Mouse (Mus musculus) midbrain, embryonic 13.5 days (tissue): ENCODE measurements at regions not wholly inside any gene's neighbourhood (a gene's known extent, or its start where the extent isn't known, plus 50 kb on each side); places are given as distances from the start of the nearest gene placed in this dataset.

ENCODE experiments used
- ATAC-seq: fragments of 200-750 bp; cut with Nextera tagmentation; 2 replicates; pipeline ENCODE4 v1.8.0; 2017; ENCODE audit warnings: mild to moderate bottlenecking, moderate TSS enrichment, moderate library complexity
- H3K27ac ChIP-seq: fragments of 300-500 bp; sonication (generic); 2 replicates; pipeline ENCODE4 v1.5.1; 2015; ENCODE audit warnings: inconsistent platforms, mild to moderate bottlenecking, moderate library complexity
- H3K27me3 ChIP-seq: fragments of 300-500 bp; sonication (generic); 2 replicates; pipeline ENCODE4 v1.6.1; 2015; ENCODE audit warnings: mild to moderate bottlenecking, inconsistent platforms
- H3K36me3 ChIP-seq: fragments of 300-500 bp; sonication (generic); 2 replicates; pipeline ENCODE4 v1.6.1; 2015; ENCODE audit warnings: mild to moderate bottlenecking, inconsistent platforms
- H3K4me1 ChIP-seq: fragments of 300-500 bp; sonication (generic); replicated peaks from 2 replicates; pipeline ENCODE4 v1.6.1; 2015; ENCODE audit warnings: inconsistent platforms
- H3K4me2 ChIP-seq: fragments of 300-500 bp; sonication (generic); replicated peaks from 2 replicates; pipeline ENCODE4 v1.6.1; 2015; ENCODE audit warnings: moderate library complexity, mild to moderate bottlenecking, inconsistent platforms
- H3K4me3 ChIP-seq: fragments of 300-500 bp; sonication (generic); replicated peaks from 2 replicates; pipeline ENCODE4 v1.5.1; 2015; ENCODE audit warnings: mild to moderate bottlenecking, inconsistent platforms
- H3K9ac ChIP-seq: fragments of 300-500 bp; sonication (generic); replicated peaks from 2 replicates; pipeline ENCODE4 v1.6.1; 2015; ENCODE audit warnings: mild to moderate bottlenecking, inconsistent platforms
- H3K9me3 ChIP-seq: fragments of 300-500 bp; sonication (generic); 2 replicates; pipeline ENCODE4 v1.6.1; 2016; ENCODE audit warnings: mild to moderate bottlenecking, inconsistent platforms
- WGBS: fragments of 180-500 bp; shearing (Covaris S2); methylation state at CpG from one replicate; pipeline ENCODE4 v1.1.7; 2015; 5-methylcytosine and 5-hydroxymethylcytosine counted together

GRCm38 (mm10) chr2:28395391-28395790, 51.2 kb upstream of the Ppp1r26 start:
- no peak for ATAC-seq
- Histone ChIP-seq H3K36me3 (no peaks in the 10 kb centered on the region), H3K4me3 (no peak overlapping the region), H3K27ac (no peak overlapping the region), H3K9ac (no peak overlapping the region), H3K4me1 (peaks cover 12% of the 10 kb centered on the region; the same call in 1 of the 2 replicates), H3K27me3 (no peaks in the 10 kb centered on the region), H3K4me2 (no peak overlapping the region), H3K9me3 (no peaks in the 10 kb centered on the region)
- WGBS: 86% methylated on average over 6 of the region's 6 CpGs
